Mouse (Mus musculus) heart, postnatal 14 days (tissue): ENCODE measurements around the gene Prps1l3. TPM values are rescaled to one million over a fixed set of nuclear protein-coding genes. Genes with fewer than 3 reads are reported as not detected.

ENCODE experiments used
- DNase-seq, 2 experiments: peaks; one replicate each; pipeline ENCODE4 v3.0.0; 2021 to 2022
- intact Hi-C: fragments of 180-260 bp; cut with DNase I; formaldehyde crosslinking; loops from one replicate; pipeline ENCODE4 v1.15.1; 2025
- total RNA-seq, 2 experiments: library from RNA; stranded (reverse); gene quantifications; 2 replicates each; pipeline ENCODE4 v1.2.3; 2021

Prps1l3 gene
- total RNA-seq, 2 experiments from 2014 or later: 18.2 to 18.4 TPM

GRCm38 (mm10) chr12:57231085-57231875 lies 1.1 kb downstream of the Prps1l3 start:
- intact Hi-C loops: no loop called here

GRCm38 (mm10) chr12:57233386-57233785 lies 3.2 kb downstream of the Prps1l3 start:
- intact Hi-C loops: no loop called here
- DNase-seq: no peak

More at GRCm38 (mm10) chr12:57231085-57231875, 1.1 kb downstream of the Prps1l3 start:
- no peak for DNase-seq

- intact Hi-C loops: no loop called here
These were observed 13.7 kb downstream of the Prps1l3 start for GRCm38 (mm10) chr12:57243671-57244495.

GRCm38 (mm10) chr12:57258572-57258971 lies 28.4 kb downstream of the Prps1l3 start:
- intact Hi-C loops: no loop called here
- no peak for DNase-seq

More at GRCm38 (mm10) chr12:57243671-57244495, 13.7 kb downstream of the Prps1l3 start:
- no peak for DNase-seq

GRCm38 (mm10) chr12:57275456-57275855 lies 45.2 kb downstream of the Prps1l3 start:
- intact Hi-C loops: no loop called here
- DNase-seq: no peak

GRCm38 (mm10) chr12:57281155-57282114 lies 51.2 kb downstream of the Prps1l3 start:
- intact Hi-C loops: loop anchor here (5.0 kb wide), 2 partner anchors 266 to 506 kb away; partner anchors contain the start of gene Foxa1
- DNase-seq: peak in 1 of 2 experiments; percentile 39

- DNase-seq: no peak
- intact Hi-C loops: no loop called here
These were observed 55.3 kb downstream of the Prps1l3 start for GRCm38 (mm10) chr12:57285303-57286059.

Other genes with a start within 250 kb of the Prps1l3 start
- gene Slc25a21, start 32.9 kb upstream of the Prps1l3 start, total RNA-seq: under 1 TPM; 0.22 to 0.37 TPM
- gene Mipol1, start within 50 bp of the Prps1l3 start, total RNA-seq: 1 to 10 TPM; 5.0 to 6.1 TPM